Mouse (Mus musculus): ENCODE data around the gene Aldh3b2. TPM values are rescaled to one million over a fixed set of nuclear protein-coding genes. Genes with fewer than 3 reads are reported as not detected.

The Aldh3b2 gene
- polyA plus RNA-seq, 1 experiment from 2014 or later, result 1.0 TPM

- no peak overlapping the region for H3K27ac ChIP-seq (ENCODE audit: low read depth, low read length)
- H3K4me1 ChIP-seq (replicated peaks; ENCODE audit: control insufficient read depth, insufficient read depth, low read length), result peaks cover 2% of the 10 kb centered on the region; the same call in 1 of the 2 replicates
These were observed 24.0 kb downstream of the Aldh3b2 start for GRCm38 (mm10) chr19:3996106-3996505.

GRCm38 (mm10) chr19:3996747-3997146 lies 24.6 kb downstream of the Aldh3b2 start:
- no peak for ATAC-seq (replicated peaks; ENCODE audit: low FRiP score)
- 87% methylated on average over 8 of the region's 8 CpGs for WGBS

More at GRCm38 (mm10) chr19:3996106-3996505, 24.0 kb downstream of the Aldh3b2 start:
- H3K9ac ChIP-seq (ENCODE audit: low read length), result no peak overlapping the region
- ATAC-seq (replicated peaks; ENCODE audit: low FRiP score) (no peak), DNase-seq (ENCODE audit: low spot score) (no peak)
- no peaks in the 10 kb centered on the region for H3K36me3 ChIP-seq (ENCODE audit: control insufficient read depth, insufficient read depth, low read length)
- H3K27me3 ChIP-seq (ENCODE audit: control insufficient read depth, insufficient read depth, low read length), result no peaks in the 10 kb centered on the region
- no peak overlapping the region for H3K4me2 ChIP-seq (ENCODE audit: low read depth, low read length, severe bottlenecking)
- 77% methylated on average over 7 of the region's 7 CpGs for WGBS
- H3K4me3 ChIP-seq (ENCODE audit: low read depth, low read length), result no peak overlapping the region
- no peaks in the 10 kb centered on the region for H3K9me3 ChIP-seq (ENCODE audit: control insufficient read depth, low read length)

GRCm38 (mm10) chr19:3997231-3997630 lies 25.1 kb downstream of the Aldh3b2 start:
- ATAC-seq (replicated peaks; ENCODE audit: low FRiP score) (no peak), DNase-seq (ENCODE audit: low spot score) (no peak)
- Histone ChIP-seq H3K27ac (ENCODE audit: low read depth, low read length) (no peak overlapping the region), H3K9me3 (ENCODE audit: control insufficient read depth, low read length) (no peaks in the 10 kb centered on the region), H3K4me2 (ENCODE audit: low read depth, low read length, severe bottlenecking) (no peak overlapping the region), H3K9ac (ENCODE audit: low read length) (no peak overlapping the region), H3K36me3 (ENCODE audit: control insufficient read depth, insufficient read depth, low read length) (no peaks in the 10 kb centered on the region), H3K4me3 (ENCODE audit: low read depth, low read length) (no peak overlapping the region), H3K4me1 (replicated peaks; ENCODE audit: control insufficient read depth, insufficient read depth, low read length) (peaks cover 2% of the 10 kb centered on the region; the same call in 1 of the 2 replicates), H3K27me3 (ENCODE audit: control insufficient read depth, insufficient read depth, low read length) (no peaks in the 10 kb centered on the region)
- 67% methylated on average over 8 of the region's 8 CpGs for WGBS

More at GRCm38 (mm10) chr19:3996747-3997146, 24.6 kb downstream of the Aldh3b2 start:
- H3K4me1 ChIP-seq (replicated peaks; ENCODE audit: control insufficient read depth, insufficient read depth, low read length), result peaks cover 2% of the 10 kb centered on the region; the same call in 1 of the 2 replicates
- H3K4me2 ChIP-seq (ENCODE audit: low read depth, low read length, severe bottlenecking), result no peak overlapping the region
- no peaks in the 10 kb centered on the region for H3K9me3 ChIP-seq (ENCODE audit: control insufficient read depth, low read length)
- no peaks in the 10 kb centered on the region for H3K36me3 ChIP-seq (ENCODE audit: control insufficient read depth, insufficient read depth, low read length)
- no peak overlapping the region for H3K9ac ChIP-seq (ENCODE audit: low read length)
- H3K4me3 ChIP-seq (ENCODE audit: low read depth, low read length), result no peak overlapping the region
- no peak overlapping the region for H3K27ac ChIP-seq (ENCODE audit: low read depth, low read length)
- no peaks in the 10 kb centered on the region for H3K27me3 ChIP-seq (ENCODE audit: control insufficient read depth, insufficient read depth, low read length)
- DNase-seq (ENCODE audit: low spot score), result no peak

GRCm38 (mm10) chr19:3998335-3998734 lies 26.2 kb downstream of the Aldh3b2 start:
- 71% methylated on average over 8 of the region's 8 CpGs for WGBS
- Histone ChIP-seq H3K4me1 (replicated peaks; ENCODE audit: control insufficient read depth, insufficient read depth, low read length) (peaks cover 2% of the 10 kb centered on the region; the same call in 1 of the 2 replicates), H3K4me2 (ENCODE audit: low read depth, low read length, severe bottlenecking) (no peak overlapping the region), H3K36me3 (ENCODE audit: control insufficient read depth, insufficient read depth, low read length) (no peaks in the 10 kb centered on the region), H3K27me3 (ENCODE audit: control insufficient read depth, insufficient read depth, low read length) (no peaks in the 10 kb centered on the region), H3K9ac (ENCODE audit: low read length) (no peak overlapping the region), H3K9me3 (ENCODE audit: control insufficient read depth, low read length) (no peaks in the 10 kb centered on the region), H3K27ac (ENCODE audit: low read depth, low read length) (no peak overlapping the region), H3K4me3 (ENCODE audit: low read depth, low read length) (no peak overlapping the region)
- ATAC-seq (replicated peaks; ENCODE audit: low FRiP score), result no peak
- DNase-seq (ENCODE audit: low spot score), result no peak

GRCm38 (mm10) chr19:3999121-3999730 lies 27.1 kb downstream of the Aldh3b2 start:
- WGBS, result 89% methylated on average over 9 of the region's 9 CpGs

GRCm38 (mm10) chr19:4000119-4000900 lies 28.2 kb downstream of the Aldh3b2 start, which contains the start of the genes Nudt8 and Gm49405:
TSS of gene Nudt8 (plus strand) at chr19:4000580.
TSS of gene Gm49405 (plus strand) at chr19:4000626.
- under 1% methylated on average over 64 of the region's 64 CpGs for WGBS
- H3K4me2 ChIP-seq (ENCODE audit: low read depth, low read length, severe bottlenecking), result peak within 1 kb of the TSS; percentile 90
- peak within 1 kb of the TSS; percentile 73 for H3K4me3 ChIP-seq (ENCODE audit: low read depth, low read length)
- peak within 1 kb of the TSS; percentile 89 for H3K9ac ChIP-seq (ENCODE audit: low read length)
- no peaks in the 10 kb centered on the region for H3K36me3 ChIP-seq (ENCODE audit: control insufficient read depth, insufficient read depth, low read length)
- DNase-seq (ENCODE audit: low spot score) (peak; percentile 97), ATAC-seq (replicated peaks; ENCODE audit: low FRiP score) (peak; percentile 91)
- H3K27ac ChIP-seq (ENCODE audit: low read depth, low read length), result peak within 1 kb of the TSS; percentile 96
- H3K4me1 ChIP-seq (replicated peaks; ENCODE audit: control insufficient read depth, insufficient read depth, low read length), result peaks cover 2% of the 10 kb centered on the region; the same call in 1 of the 2 replicates
- H3K27me3 ChIP-seq (ENCODE audit: control insufficient read depth, insufficient read depth, low read length), result no peaks in the 10 kb centered on the region
- H3K9me3 ChIP-seq (ENCODE audit: control insufficient read depth, low read length), result no peaks in the 10 kb centered on the region

More at GRCm38 (mm10) chr19:3999121-3999730, 27.1 kb downstream of the Aldh3b2 start:
- H3K4me1 ChIP-seq (replicated peaks; ENCODE audit: control insufficient read depth, insufficient read depth, low read length), result peaks cover 2% of the 10 kb centered on the region; the same call in 1 of the 2 replicates
- peak overlapping the region; percentile 47 for H3K9ac ChIP-seq (ENCODE audit: low read length)
- H3K27ac ChIP-seq (ENCODE audit: low read depth, low read length), result no peak overlapping the region
- H3K36me3 ChIP-seq (ENCODE audit: control insufficient read depth, insufficient read depth, low read length), result no peaks in the 10 kb centered on the region
- no peaks in the 10 kb centered on the region for H3K9me3 ChIP-seq (ENCODE audit: control insufficient read depth, low read length)
- no peak for ATAC-seq (replicated peaks; ENCODE audit: low FRiP score)
- H3K4me2 ChIP-seq (ENCODE audit: low read depth, low read length, severe bottlenecking), result peak overlapping the region; percentile 90; the same call in 1 of the 2 replicates
- no peak for DNase-seq (ENCODE audit: low spot score)
- H3K27me3 ChIP-seq (ENCODE audit: control insufficient read depth, insufficient read depth, low read length), result no peaks in the 10 kb centered on the region
- no peak overlapping the region for H3K4me3 ChIP-seq (ENCODE audit: low read depth, low read length)

- Histone ChIP-seq H3K4me1 (replicated peaks; ENCODE audit: control insufficient read depth, insufficient read depth, low read length) (peaks cover 2% of the 10 kb centered on the region; the same call in 1 of the 2 replicates), H3K9ac (ENCODE audit: low read length) (peak overlapping the region; percentile 89), H3K4me2 (ENCODE audit: low read depth, low read length, severe bottlenecking) (peak overlapping the region; percentile 90), H3K9me3 (ENCODE audit: control insufficient read depth, low read length) (no peaks in the 10 kb centered on the region), H3K4me3 (ENCODE audit: low read depth, low read length) (peak overlapping the region; percentile 73), H3K36me3 (ENCODE audit: control insufficient read depth, insufficient read depth, low read length) (no peaks in the 10 kb centered on the region), H3K27ac (ENCODE audit: low read depth, low read length) (peak overlapping the region; percentile 96), H3K27me3 (ENCODE audit: control insufficient read depth, insufficient read depth, low read length) (no peaks in the 10 kb centered on the region)
- DNase-seq (ENCODE audit: low spot score) (no peak), ATAC-seq (replicated peaks; ENCODE audit: low FRiP score) (peak; percentile 23; the same call in 1 of the 2 replicates)
- 17% methylated on average over 17 of the region's 17 CpGs for whole genome bisulfite sequencing
These were observed 28.9 kb downstream of the Aldh3b2 start for GRCm38 (mm10) chr19:4000949-4001525.

- no peak for DNase-seq (ENCODE audit: low spot score)
- Histone ChIP-seq H3K9me3 (ENCODE audit: control insufficient read depth, low read length) (no peaks in the 10 kb centered on the region), H3K27me3 (ENCODE audit: control insufficient read depth, insufficient read depth, low read length) (no peaks in the 10 kb centered on the region), H3K9ac (ENCODE audit: low read length) (no peak overlapping the region), H3K4me2 (ENCODE audit: low read depth, low read length, severe bottlenecking) (no peak overlapping the region), H3K4me3 (ENCODE audit: low read depth, low read length) (no peak overlapping the region), H3K27ac (ENCODE audit: low read depth, low read length) (no peak overlapping the region), H3K36me3 (ENCODE audit: control insufficient read depth, insufficient read depth, low read length) (no peaks in the 10 kb centered on the region), H3K4me1 (replicated peaks; ENCODE audit: control insufficient read depth, insufficient read depth, low read length) (peaks cover 2% of the 10 kb centered on the region; the same call in 1 of the 2 replicates)
- 93% methylated on average over 5 of the region's 5 CpGs for WGBS
- ATAC-seq (replicated peaks; ENCODE audit: low FRiP score), result no peak
These were observed 29.6 kb downstream of the Aldh3b2 start for GRCm38 (mm10) chr19:4001752-4002151.

Measured in forebrain, embryonic 11.5 days (tissue).